Mouse (Mus musculus): ENCODE data around the gene Ttc27. TPM values are rescaled to one million over a fixed set of nuclear protein-coding genes. Genes with fewer than 3 reads are reported as not detected.

Ttc27 gene
- polyA plus RNA-seq, 1 experiment = 0.67 TPM

GRCm38 (mm10) chr17:74904332-74904687 lies 186.8 kb downstream of the Ttc27 start:
- Histone ChIP-seq H3K4me1 (ENCODE audit: control insufficient read depth, insufficient read depth, insufficient read length, low read length) (no peaks in the 10 kb centered on the region), H3K36me3 (ENCODE audit: control insufficient read depth, insufficient read depth, low read length) (no peaks in the 10 kb centered on the region), H3K27ac (ENCODE audit: insufficient read depth, low read depth, low read length) (no peak overlapping the region), H3K27me3 (ENCODE audit: control insufficient read depth, insufficient read depth, low read length) (no peaks in the 10 kb centered on the region), H3K4me3 (ENCODE audit: low read depth, low read length) (no peak overlapping the region)
- WGBS = 52% methylated on average over 1 of the region's 1 CpGs
- no peak for TF ChIP-seq CTCF (IDR thresholded peaks at IDR 0.05; ENCODE audit: extremely low read depth, insufficient read length, insufficient replicate concordance, low read depth, low read length)
- TF ChIP-seq POLR2A (IDR thresholded peaks at IDR 0.05; ENCODE audit: low read depth, low read length) = no peak

GRCm38 (mm10) chr17:74904956-74905355 lies 187.4 kb downstream of the Ttc27 start:
- no peaks in the 10 kb centered on the region for H3K36me3 ChIP-seq (ENCODE audit: control insufficient read depth, insufficient read depth, low read length)
- H3K27me3 ChIP-seq (ENCODE audit: control insufficient read depth, insufficient read depth, low read length) = no peaks in the 10 kb centered on the region
- no peaks in the 10 kb centered on the region for H3K4me1 ChIP-seq (ENCODE audit: control insufficient read depth, insufficient read depth, insufficient read length, low read length)
- H3K4me3 ChIP-seq (ENCODE audit: low read depth, low read length) = no peak overlapping the region
- no peak overlapping the region for H3K27ac ChIP-seq (ENCODE audit: insufficient read depth, low read depth, low read length)
- 94% methylated on average over 3 of the region's 3 CpGs for WGBS
- no peak for TF ChIP-seq CTCF (IDR thresholded peaks at IDR 0.05; ENCODE audit: extremely low read depth, insufficient read length, insufficient replicate concordance, low read depth, low read length)
- no peak for TF ChIP-seq POLR2A (IDR thresholded peaks at IDR 0.05; ENCODE audit: low read depth, low read length)

- TF ChIP-seq CTCF (IDR thresholded peaks at IDR 0.05; ENCODE audit: extremely low read depth, insufficient read length, insufficient replicate concordance, low read depth, low read length) = no peak
- no peak for TF ChIP-seq POLR2A (IDR thresholded peaks at IDR 0.05; ENCODE audit: low read depth, low read length)
- 78% methylated on average over 2 of the region's 2 CpGs for WGBS
- Histone ChIP-seq H3K27ac (ENCODE audit: insufficient read depth, low read depth, low read length) (no peak overlapping the region), H3K4me1 (ENCODE audit: control insufficient read depth, insufficient read depth, insufficient read length, low read length) (no peaks in the 10 kb centered on the region), H3K36me3 (ENCODE audit: control insufficient read depth, insufficient read depth, low read length) (no peaks in the 10 kb centered on the region), H3K27me3 (ENCODE audit: control insufficient read depth, insufficient read depth, low read length) (no peaks in the 10 kb centered on the region), H3K4me3 (ENCODE audit: low read depth, low read length) (no peak overlapping the region)
These were observed 195.5 kb downstream of the Ttc27 start for GRCm38 (mm10) chr17:74912995-74913394.

Other genes starting within 250 kb of the Ttc27 start
- 83.8 and 179 TPM in 2 replicates for gene Yipf4, start 228.2 kb upstream of the Ttc27 start, polyA plus RNA-seq (2012; rRNA removed)
- gene Birc6, start 189.4 kb upstream of the Ttc27 start, polyA plus RNA-seq (2012; rRNA removed) = 31.8 and 80.8 TPM in 2 replicates

Measured in small intestine, adult 2 months (tissue).